Mouse (Mus musculus): ENCODE measurements at regions not wholly inside any gene's neighbourhood (a gene's known extent, or its start where the extent isn't known, plus 50 kb on each side); places are given as distances from the start of the nearest gene placed in this dataset.

GRCm38 (mm10) chr10:56994969-56995368 lies 491.2 kb upstream of the Hsf2 start:
- TF ChIP-seq CTCF (IDR thresholded peaks at IDR 0.05; ENCODE audit: borderline replicate concordance, insufficient read depth, low read depth, low read length): no peak
- TF ChIP-seq POLR2A (IDR thresholded peaks at IDR 0.05; ENCODE audit: borderline replicate concordance, insufficient read depth, low read length): no peak

Measured in cerebellum, adult 2 months (tissue).